Mouse (Mus musculus) brown adipose tissue, adult 24 weeks (tissue): ENCODE data around the gene Celf2. TPM values are rescaled to one million over a fixed set of nuclear protein-coding genes. Genes with fewer than 3 reads are reported as not detected.
A peak's percentile ranks its signal among the peaks of the same experiment; 100 is the strongest.

ENCODE experiments used
- H3K27ac ChIP-seq: fragments of 200-500 bp; replicated peaks from 2 replicates; pipeline ENCODE4 v1.5.1; 2012; ENCODE audit warnings: low read depth, mild to moderate bottlenecking, low read length
- H3K4me1 ChIP-seq: fragments of 200-500 bp; 2 replicates; pipeline ENCODE4 v1.6.1; 2012; ENCODE audit warnings: low read length, mixed read lengths; ENCODE audit not compliant: control insufficient read depth, insufficient read depth, insufficient read length
- H3K4me3 ChIP-seq: fragments of 200-500 bp; 2 replicates; pipeline ENCODE4 v1.5.1; 2012; ENCODE audit warnings: low read depth, mild to moderate bottlenecking, low read length, moderate library complexity; ENCODE audit not compliant: insufficient read depth
- polyA plus RNA-seq: library from polyadenylated mRNA; stranded (reverse); fragments of >200 nt; gene quantifications from 2 replicates; pipeline ENCODE4 v1.2.4, GENCODE M21; 2012; ENCODE audit not compliant: missing spikeins, insufficient read depth, insufficient read length

Gene Celf2
- polyA plus RNA-seq, 1 experiment: 65.7 TPM

DNA sequence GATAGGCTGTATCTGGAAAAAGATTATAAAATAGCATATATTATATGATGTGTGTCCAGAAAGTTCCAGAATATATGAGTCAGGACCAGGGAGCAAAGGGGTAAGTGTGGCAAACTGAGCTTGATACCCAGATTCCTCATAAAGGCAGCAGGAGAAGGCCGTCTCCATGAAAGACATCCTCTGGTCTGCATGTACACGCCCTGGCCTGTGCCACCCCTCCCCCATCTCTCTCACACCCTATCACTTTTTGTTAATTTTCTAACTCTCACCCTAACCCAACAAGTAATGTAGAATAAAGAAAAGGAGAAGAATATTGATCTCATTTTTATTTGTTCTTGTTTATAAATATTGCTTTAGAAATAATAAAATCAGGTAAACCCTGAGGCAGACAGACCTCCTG is 430.0 kb downstream of the Celf2 start:
- H3K4me3 ChIP-seq: peak overlapping the region; percentile 20; the same call in 1 of the 2 replicates
- H3K4me1 ChIP-seq: no peaks in the 10 kb centered on the region
- no peak overlapping the region for H3K27ac ChIP-seq

DNA sequence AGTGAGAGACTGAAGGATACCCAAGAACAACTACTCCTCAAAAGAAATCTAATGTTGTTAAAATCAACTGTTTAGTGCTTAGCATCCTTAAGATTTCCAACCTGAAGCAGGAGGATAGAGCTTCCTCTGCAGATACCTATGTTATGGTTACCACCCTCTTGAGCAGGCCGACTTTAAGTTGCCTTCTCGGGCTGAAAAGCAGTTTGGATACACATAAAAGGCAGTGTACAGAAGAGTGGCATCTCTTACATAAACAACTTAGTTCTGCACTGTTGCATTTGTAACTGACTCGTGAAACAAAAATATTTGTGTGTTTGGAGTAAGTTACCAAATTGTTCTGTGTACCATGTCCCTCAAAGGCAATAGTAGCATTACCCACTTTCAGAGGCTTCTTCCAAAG is 435.6 kb downstream of the Celf2 start:
- no peak overlapping the region for H3K27ac ChIP-seq
- no peaks in the 10 kb centered on the region for H3K4me1 ChIP-seq
- no peak overlapping the region for H3K4me3 ChIP-seq

DNA sequence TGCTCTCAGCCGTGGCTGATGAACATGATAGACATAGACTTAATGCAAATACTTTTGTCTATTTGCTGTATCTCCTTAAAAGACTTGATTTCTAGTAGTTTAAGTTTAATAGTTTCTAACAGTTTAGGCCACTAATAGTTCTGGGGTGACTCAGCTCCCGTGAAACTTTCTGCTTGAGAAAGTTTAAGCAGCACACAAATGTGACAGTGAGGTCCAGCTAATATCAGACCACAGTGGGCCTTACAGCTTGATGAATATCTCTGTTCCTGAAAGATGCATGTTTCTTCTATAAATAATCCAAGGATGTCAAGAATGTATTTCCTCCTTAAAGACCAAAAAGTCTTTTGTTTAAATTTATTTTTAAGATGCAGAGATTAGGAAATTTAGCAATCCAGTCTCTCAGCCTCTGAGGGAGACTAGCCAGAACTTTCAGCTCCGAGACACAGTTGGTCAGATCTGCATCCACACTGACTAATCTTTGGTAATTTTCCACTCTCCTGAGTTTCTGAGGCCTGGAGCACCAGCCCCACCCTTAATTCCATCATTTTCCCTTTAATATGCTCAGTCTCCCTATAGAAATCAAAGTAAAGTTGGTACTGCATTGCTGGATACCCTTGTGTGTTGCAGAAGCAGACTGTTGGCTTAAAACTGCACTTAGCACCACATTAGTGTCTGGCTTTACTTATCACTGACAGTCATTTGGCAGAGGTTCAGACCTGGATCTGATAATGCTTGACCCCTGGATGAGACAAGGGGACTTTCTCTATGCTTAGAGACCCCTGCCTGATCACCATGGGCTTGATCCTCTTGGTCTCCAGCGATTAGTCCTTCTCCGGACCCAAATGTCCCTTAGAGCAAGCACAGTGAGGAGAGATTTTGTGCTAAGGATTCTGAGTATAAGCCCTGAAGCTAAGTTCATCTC is 436.8 kb downstream of the Celf2 start:
- H3K4me3 ChIP-seq: no peak overlapping the region
- no peak overlapping the region for H3K27ac ChIP-seq
- H3K4me1 ChIP-seq: no peaks in the 10 kb centered on the region

DNA sequence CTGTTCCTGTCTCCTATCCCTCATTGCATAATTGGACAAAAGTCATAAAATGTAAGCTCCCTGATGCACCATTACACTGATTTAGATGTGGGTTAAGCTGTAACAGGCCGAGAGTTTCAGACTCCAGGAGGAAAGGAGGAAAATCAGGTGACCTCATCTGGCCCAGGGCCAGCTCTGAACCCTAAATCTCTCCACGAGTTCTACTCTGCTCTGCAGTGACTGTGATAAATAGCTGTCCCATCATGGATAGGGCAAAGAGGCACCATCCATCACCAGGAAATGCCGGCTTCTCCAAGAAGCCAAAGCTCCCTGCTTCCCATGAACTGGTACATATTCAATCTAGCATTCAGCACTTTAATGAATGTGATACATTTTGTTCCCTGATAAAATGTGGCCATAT is 439.9 kb downstream of the Celf2 start:
- Histone ChIP-seq H3K27ac (no peak overlapping the region), H3K4me1 (no peaks in the 10 kb centered on the region)

DNA sequence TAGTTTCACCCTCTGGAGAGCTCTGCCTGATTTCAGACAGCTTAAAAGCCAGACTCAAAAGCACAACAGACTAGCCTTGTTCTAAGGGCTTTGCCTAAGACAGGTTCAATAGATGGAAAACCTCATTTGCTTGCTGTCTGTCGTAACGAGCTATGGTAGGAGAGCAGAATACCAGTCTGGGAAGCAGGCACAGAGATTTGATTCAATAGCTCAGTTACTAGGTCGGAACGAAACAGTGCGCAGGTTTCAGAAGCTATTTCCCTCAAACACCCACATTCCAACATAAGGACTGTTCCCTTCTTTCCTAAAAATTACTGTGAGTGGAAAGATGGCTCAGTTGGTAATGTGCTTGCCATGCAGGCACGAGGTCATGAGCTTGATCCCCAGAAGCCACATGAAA is 441.1 kb downstream of the Celf2 start:
- Histone ChIP-seq H3K27ac (no peak overlapping the region), H3K4me1 (peaks cover 4% of the 10 kb centered on the region; the same call in 1 of the 2 replicates), H3K4me3 (no peak overlapping the region)

More for the DNA sequence above, 439.9 kb downstream of the Celf2 start:
- H3K4me3 ChIP-seq: no peak overlapping the region

DNA sequence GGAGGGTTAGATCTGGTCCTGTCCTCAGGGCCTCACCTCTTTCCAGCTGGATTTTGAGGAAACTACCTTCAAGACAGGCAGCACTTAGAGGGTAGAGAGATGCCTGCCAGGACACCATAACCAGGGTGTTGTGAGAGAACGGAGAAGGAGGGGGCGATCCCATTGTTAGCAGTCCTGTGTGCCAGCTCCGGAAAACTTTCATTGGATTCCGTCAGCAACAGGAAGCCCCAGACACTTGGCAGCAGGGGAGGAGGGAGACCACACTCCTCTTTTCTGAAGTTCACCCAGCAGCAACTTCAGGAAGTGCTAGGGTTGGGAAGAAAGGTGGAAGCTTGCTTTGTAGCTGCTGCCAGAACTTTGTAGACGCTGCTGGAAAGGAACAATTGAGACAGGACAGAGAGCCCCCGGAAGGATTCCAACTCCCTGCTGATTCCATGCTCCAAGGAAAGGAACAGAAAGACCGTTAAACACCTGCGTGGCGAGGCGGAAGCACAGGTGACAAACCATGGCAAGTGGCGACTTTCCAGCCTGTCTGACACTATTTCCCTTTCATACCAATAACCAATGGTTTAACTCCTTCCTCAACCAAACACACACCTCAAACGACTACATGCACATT is 445.7 kb downstream of the Celf2 start:
- Histone ChIP-seq H3K27ac (no peak overlapping the region), H3K4me3 (no peak overlapping the region), H3K4me1 (peaks cover 5% of the 10 kb centered on the region; the same call in 1 of the 2 replicates)

DNA sequence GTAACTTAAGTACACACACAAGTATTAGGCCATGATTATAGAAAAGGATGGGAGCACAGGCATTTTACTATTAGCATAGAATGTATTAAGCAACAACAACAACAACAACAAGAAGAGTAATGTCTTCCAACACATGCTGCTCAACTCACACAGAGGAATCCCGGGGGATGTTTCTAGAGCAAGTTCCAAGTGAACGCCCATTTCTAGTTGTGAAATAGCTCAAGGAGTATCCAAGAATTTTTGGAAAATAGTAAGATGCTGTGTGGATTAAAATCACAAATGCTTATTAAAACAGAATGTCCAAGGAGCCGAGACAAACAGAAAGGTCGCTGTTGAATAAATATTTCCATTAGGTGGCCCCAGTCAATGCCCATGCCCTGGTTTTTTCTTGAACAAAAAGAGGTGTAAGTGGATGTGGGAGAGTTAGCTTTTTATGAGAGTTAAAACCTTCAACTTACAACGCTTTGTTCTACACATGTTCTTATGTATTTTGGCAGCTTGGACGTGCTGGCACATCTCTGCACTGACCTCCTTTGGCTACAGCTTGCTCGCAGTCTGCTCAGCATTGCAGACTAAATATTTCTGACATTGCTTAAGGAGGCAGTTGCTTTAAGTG is 448.8 kb downstream of the Celf2 start:
- H3K4me3 ChIP-seq: no peak overlapping the region
- peak overlapping the region; percentile 38; the same call in 1 of the 2 replicates for H3K27ac ChIP-seq
- H3K4me1 ChIP-seq: peaks cover 5% of the 10 kb centered on the region

DNA sequence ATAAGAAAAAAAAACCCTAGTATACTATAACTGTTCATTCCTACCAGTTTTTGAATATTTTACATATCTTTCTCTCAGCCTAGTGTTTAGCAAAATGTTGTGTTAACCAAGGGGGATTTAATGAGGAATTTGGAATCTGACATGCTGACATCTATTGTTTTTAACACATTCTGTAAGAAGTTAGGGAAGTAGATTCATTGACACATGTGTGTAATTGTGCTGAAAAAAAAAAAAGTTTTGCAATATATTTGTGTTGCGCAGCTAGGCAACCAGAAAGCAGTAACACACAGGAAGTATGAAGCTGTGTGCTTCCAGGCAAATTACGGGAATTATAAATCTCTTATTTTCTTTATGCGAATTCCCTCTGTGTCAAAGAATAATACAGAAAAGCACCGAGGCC is 453.0 kb downstream of the Celf2 start:
- H3K4me1 ChIP-seq: no peaks in the 10 kb centered on the region; the same call in 1 of the 2 replicates
- H3K27ac ChIP-seq: 0 out of 2 replicates have a peak overlapping the region, but pooled peaks have one; percentile 17
- no peak overlapping the region for H3K4me3 ChIP-seq

DNA sequence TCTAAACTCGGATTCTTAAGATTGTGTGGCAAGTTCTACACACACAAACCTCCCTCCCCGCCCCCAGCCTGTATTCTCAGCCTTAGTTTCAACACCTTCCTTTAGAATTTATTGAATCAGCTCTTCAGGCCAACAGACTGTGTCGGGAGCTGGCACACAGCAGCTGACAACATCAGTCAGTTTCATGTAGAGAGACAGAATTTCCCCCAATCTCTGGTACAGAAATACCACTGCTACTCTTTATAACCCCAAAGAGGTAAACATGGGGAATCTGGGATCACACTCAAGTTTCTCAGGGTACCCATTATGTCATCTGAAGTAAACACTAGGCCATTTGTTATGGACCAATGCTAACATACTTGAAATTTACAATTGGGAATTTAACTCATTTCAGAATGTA is 453.4 kb downstream of the Celf2 start:
- H3K4me3 ChIP-seq: no peak overlapping the region
- H3K27ac ChIP-seq: 0 out of 2 replicates have a peak overlapping the region, but pooled peaks have one; percentile 24
- no peaks in the 10 kb centered on the region; the same call in 1 of the 2 replicates for H3K4me1 ChIP-seq

DNA sequence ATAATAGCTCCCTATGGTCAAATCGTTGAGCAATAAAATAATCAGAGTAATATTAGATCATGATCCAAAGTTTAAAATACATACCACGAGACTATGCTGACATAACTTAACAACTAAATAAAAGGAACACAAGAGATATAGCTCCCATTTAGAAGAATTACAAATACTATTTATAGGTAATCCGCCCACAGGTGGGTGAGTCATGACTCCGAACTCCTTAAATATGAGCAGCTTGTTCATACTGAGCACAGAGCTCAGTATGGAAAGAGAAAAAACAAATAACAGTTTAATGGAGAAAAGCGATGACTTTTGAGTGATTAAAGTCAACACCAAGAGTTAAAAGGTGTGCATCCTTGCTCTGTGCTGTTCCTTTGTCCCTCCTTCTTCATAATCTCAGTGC is 458.3 kb downstream of the Celf2 start:
- Histone ChIP-seq H3K4me1 (no peaks in the 10 kb centered on the region), H3K27ac (no peak overlapping the region), H3K4me3 (no peak overlapping the region)

DNA sequence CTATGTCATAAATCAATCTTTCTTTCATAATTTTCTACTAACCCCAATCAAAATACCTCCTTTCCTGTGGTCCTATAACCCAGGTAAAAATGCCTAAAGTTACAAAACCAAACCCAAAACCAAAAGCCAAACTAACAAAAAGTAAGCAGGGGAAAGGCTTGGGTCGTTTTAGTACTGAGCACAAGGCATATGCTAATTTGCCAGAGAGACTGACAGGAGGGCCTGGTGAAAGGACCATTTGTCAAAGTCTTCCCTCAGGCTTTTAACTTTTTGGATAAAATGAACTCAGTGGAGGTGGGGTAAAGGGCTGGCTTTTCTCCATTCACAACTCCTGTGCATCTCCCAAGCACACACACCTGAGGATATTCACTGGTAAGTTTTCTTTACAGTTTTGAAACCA is 463.2 kb downstream of the Celf2 start:
- no peaks in the 10 kb centered on the region for H3K4me1 ChIP-seq
- H3K27ac ChIP-seq: no peak overlapping the region
- H3K4me3 ChIP-seq: no peak overlapping the region

DNA sequence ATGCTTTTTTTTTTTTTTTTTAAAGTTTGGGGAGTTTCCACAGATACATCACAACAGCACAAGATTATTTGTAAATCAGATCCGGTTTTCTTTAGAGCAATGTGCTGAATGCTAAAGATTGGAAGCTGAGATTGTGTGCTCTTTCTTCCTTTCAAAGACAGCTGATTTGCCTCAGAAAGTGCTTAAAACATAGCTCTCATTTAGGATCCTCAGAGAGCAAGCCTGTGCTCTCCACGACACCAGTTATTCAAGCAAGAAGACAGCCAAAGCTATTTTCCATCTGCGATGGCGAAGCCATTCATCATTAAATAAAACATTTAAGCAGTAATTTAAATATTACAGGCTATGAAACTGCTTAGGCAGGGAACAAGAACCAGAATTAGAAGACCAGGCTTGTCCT is 463.8 kb downstream of the Celf2 start:
- H3K4me3 ChIP-seq: no peak overlapping the region
- no peaks in the 10 kb centered on the region for H3K4me1 ChIP-seq
- H3K27ac ChIP-seq: no peak overlapping the region

DNA sequence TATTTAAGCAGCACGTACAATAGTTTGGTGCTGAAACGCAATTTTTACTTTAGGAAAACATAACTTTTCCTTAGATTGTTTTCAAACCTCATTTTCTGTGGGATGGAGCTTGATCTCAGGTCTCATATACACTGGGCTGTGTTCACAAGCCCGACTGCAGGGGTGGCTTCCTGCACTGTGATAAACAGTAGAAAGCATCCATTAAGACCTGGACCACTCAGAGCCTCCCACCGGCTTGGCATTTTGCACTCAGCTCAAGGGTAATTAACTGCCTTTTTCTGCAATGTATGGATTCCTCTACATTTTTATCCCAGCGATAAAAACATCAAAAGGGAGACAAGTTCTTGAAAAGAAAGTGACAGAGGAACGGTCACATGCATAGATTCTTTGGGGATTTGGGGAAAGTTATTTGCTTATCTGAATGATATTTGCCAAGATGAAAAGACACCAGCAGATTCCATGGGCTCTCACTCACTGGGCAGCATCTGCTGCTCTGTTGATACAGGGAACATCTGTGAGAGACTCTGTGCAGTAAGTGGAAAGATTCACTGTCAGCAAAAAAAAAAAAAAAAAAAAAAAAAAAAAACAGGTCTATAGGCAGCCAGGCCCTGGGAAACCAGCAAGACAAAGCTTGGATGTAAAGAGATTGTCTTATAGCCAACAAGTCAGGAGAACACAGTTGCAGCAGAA is 465.4 kb downstream of the Celf2 start:
- no peaks in the 10 kb centered on the region for H3K4me1 ChIP-seq
- H3K27ac ChIP-seq: no peak overlapping the region
- no peak overlapping the region for H3K4me3 ChIP-seq

DNA sequence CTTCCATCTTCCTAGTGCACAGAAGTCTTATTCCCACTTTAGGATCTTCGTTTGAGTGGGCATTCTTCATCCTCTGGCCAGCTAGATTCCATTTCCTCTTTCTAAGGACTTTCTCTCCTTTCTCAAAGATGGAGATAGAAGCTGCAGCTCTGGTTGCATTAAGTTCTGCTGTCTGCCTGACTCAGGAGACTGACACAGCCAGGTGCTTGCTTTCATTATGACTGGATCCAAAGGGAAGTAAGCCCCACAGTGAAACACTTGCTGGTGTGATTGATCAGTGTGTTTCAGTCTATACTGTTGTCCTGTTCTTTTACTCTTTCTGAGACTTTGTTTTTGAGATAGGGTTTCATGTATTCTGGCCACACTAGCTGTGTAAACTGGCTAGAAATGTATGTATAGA is 468.4 kb downstream of the Celf2 start:
- Histone ChIP-seq H3K27ac (no peak overlapping the region), H3K4me3 (no peak overlapping the region)

DNA sequence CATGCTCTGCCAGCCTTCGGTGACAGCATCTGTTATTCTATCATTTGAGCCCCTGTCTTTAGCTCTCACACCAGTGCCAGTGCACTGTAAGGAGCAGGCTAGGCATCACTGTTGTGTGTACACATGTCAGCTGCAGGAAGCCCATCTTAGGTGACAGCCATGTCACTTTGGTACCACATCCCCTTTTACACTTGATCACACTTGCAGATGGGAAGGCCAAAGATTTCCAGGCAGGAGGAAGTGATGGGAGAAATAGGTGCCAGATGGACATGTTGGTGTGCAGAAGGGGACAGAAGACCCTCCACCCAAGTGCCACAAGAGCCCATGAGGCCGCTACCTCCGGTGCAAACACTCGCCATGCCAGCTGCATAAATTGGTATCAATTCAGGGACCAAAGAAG is 470.4 kb downstream of the Celf2 start:
- H3K27ac ChIP-seq: no peak overlapping the region
- no peak overlapping the region for H3K4me3 ChIP-seq
- H3K4me1 ChIP-seq: no peaks in the 10 kb centered on the region

More for the DNA sequence above, 468.4 kb downstream of the Celf2 start:
- no peaks in the 10 kb centered on the region for H3K4me1 ChIP-seq
